Mouse (Mus musculus): ENCODE measurements at regions not wholly inside any gene's neighbourhood (a gene's known extent, or its start where the extent isn't known, plus 50 kb on each side); places are given as distances from the start of the nearest gene placed in this dataset.

GRCm38 (mm10) chrX:16421159-16421558 lies 101.5 kb upstream of the Cypt1 start:
- ATAC-seq (ENCODE audit: low TSS enrichment): no peak

GRCm38 (mm10) chrX:16421663-16422062 lies 101.0 kb upstream of the Cypt1 start:
- ATAC-seq (ENCODE audit: low TSS enrichment): no peak

- no peak for ATAC-seq (ENCODE audit: low TSS enrichment)
Observed at GRCm38 (mm10) chrX:16438088-16438487, 84.6 kb upstream of the Cypt1 start.

GRCm38 (mm10) chrX:16450496-16451078 lies 72.1 kb upstream of the Cypt1 start:
- ATAC-seq (ENCODE audit: low TSS enrichment): peak; percentile 87

Measured in frontal cortex, adult (tissue).